Mouse (Mus musculus) gastrocnemius, adult 18-20 months (tissue): ENCODE data around the gene Rpl35a. TPM values are rescaled to one million over a fixed set of nuclear protein-coding genes. Genes with fewer than 3 reads are reported as not detected.

Source experiments
- microRNA-seq: library from miRNA; unstranded; fragments of <30 nt; microRNA quantifications from one replicate; pipeline ENCODE4 v1.2.0, GENCODE M21; 2021
- total RNA-seq, 2 experiments: library from RNA; stranded (reverse); gene quantifications; 2 replicates each; pipeline ENCODE4 v1.2.3; 2021

The Rpl35a gene
- total RNA-seq, 2 experiments from 2014 or later, result 206 to 248 TPM

Small RNA genes within 50 kb of the gene (microRNA-seq; reads per million reads assigned to microRNA genes)
- gene Gm22231 (not detected), gene Mir1947 (8.5 reads per million, percentile 21 among the genes with 10 or more reads in this experiment)

Other genes starting within 250 kb of the Rpl35a start
- gene Smbd1, start 246.0 kb upstream of the Rpl35a start, total RNA-seq, result not detected
- gene Fyttd1, start 179.0 kb upstream of the Rpl35a start, total RNA-seq, result 10 to 100 TPM; 85.6 to 97.9 TPM
- 10 to 100 TPM; 22.5 to 24.8 TPM for gene Rubcn, start 178.7 kb upstream of the Rpl35a start, total RNA-seq
- gene Lrch3, start 142.4 kb upstream of the Rpl35a start, total RNA-seq, result 10 to 100 TPM; 13.2 to 14.5 TPM
- gene Iqcg, start 235 bp upstream of the Rpl35a start, total RNA-seq, result 1 to 10 TPM; 3.5 to 5.4 TPM
- 1 to 10 TPM; 1.6 to 2.8 TPM for gene Lmln, start 6.1 kb downstream of the Rpl35a start, total RNA-seq
- 10 to 100 TPM; 14.0 to 14.9 TPM for gene Osbpl11, start 128.6 kb downstream of the Rpl35a start, total RNA-seq
- 10 to 100 TPM; 11.5 to 14.8 TPM for gene Snx4, start 195.0 kb downstream of the Rpl35a start, total RNA-seq